Mouse (Mus musculus): ENCODE measurements around the gene Ddx17.

DNA sequence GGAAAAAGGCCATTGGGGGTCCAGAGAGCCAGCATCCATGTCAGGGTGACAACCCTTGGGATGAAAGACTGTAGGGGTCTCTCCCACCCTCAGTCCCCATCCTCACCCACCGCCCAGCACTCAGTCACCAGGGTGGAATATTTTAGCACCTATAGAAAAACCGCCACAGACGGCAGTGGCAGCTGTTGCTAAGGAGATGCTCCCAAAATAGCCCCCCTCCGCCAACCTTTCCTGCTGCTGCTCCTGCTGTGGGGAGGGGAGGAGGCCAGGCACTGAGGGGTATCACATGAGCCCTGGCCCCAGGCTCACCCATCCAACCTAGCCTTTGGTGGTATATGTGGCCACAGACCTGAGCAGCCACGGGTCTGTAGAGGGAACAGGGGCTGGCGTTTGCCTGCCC lies 36.5 kb downstream of the Ddx17 start:
- TF ChIP-seq CTCF (IDR thresholded peaks at IDR 0.05; ENCODE audit: borderline replicate concordance, insufficient read depth, low read length), result no peak
- no peak for TF ChIP-seq POLR2A (IDR thresholded peaks at IDR 0.05; ENCODE audit: low read depth, low read length)
